Mouse (Mus musculus) bone marrow macrophage, adult 2 months (primary cell): ENCODE data around the gene Dus3l. TPM values are rescaled to one million over a fixed set of nuclear protein-coding genes. Genes with fewer than 3 reads are reported as not detected.

Experiments used
- H3K27ac ChIP-seq: 2 replicates; pipeline ENCODE4 v1.5.1; 2012; ENCODE audit warnings: low read depth, low read length; ENCODE audit not compliant: insufficient read depth
- H3K4me1 ChIP-seq: 2 replicates; pipeline ENCODE4 v1.6.1; 2012; ENCODE audit warnings: low read length; ENCODE audit not compliant: control insufficient read depth, insufficient read depth
- H3K4me3 ChIP-seq: 2 replicates; pipeline ENCODE4 v1.5.1; 2012; ENCODE audit warnings: mild to moderate bottlenecking, low read length, moderate library complexity; ENCODE audit not compliant: insufficient read depth
- CTCF ChIP-seq: IDR thresholded peaks from 2 replicates; pipeline ENCODE4 v1.5.1; 2012; ENCODE audit warnings: low read depth, mild to moderate bottlenecking, low read length, moderate library complexity
- POLR2A ChIP-seq: IDR thresholded peaks from 2 replicates; pipeline ENCODE4 v1.6.1; 2012; ENCODE audit warnings: mild to moderate bottlenecking, low read depth, low read length, borderline replicate concordance
- polyA plus RNA-seq: library from polyadenylated mRNA; stranded (reverse); fragments of >200 nt; gene quantifications from 2 replicates; pipeline ENCODE4 v1.2.4, GENCODE M21; 2012; ENCODE audit not compliant: missing spikeins, insufficient read depth, insufficient read length

The Dus3l gene
- polyA plus RNA-seq, 1 experiment = 21.4 TPM

- H3K27ac ChIP-seq = no peak overlapping the region
- no peak overlapping the region for H3K4me3 ChIP-seq
- no peaks in the 10 kb centered on the region for H3K4me1 ChIP-seq
- TF ChIP-seq POLR2A (no peak), CTCF (no peak)
Observed at GRCm38 (mm10) chr17:56727659-56728058, 36.9 kb upstream of the Dus3l start.

- TF ChIP-seq POLR2A (no peak), CTCF (no peak)
- no peak overlapping the region for H3K27ac ChIP-seq
- H3K4me1 ChIP-seq = no peaks in the 10 kb centered on the region
- no peak overlapping the region for H3K4me3 ChIP-seq
Observed at GRCm38 (mm10) chr17:56728117-56728516, 36.4 kb upstream of the Dus3l start.

GRCm38 (mm10) chr17:56729151-56729550 lies 35.4 kb upstream of the Dus3l start:
- H3K4me1 ChIP-seq = no peaks in the 10 kb centered on the region
- TF ChIP-seq CTCF (no peak), POLR2A (no peak)
- no peak overlapping the region for H3K4me3 ChIP-seq
- H3K27ac ChIP-seq = no peak overlapping the region

DNA sequence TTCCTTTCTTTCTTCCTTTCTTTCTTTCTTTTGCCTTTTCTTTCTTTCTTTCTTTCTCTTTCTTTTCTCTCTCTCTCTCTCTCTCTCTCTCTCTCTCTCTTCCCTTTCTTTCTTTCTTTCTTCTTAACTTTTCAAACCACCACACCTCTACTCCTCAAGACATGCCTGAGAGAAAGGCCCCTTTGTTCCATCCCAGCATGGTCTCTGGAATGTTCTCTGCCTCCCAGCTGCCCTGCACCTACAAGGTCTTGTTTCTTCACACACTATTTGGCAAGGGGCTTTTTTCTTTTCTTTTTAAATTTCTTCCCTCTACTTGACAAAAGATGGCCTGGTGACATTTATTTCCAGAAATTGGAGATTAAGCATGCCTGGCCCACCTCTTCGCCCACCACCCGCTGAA lies 34.9 kb upstream of the Dus3l start:
- Histone ChIP-seq H3K4me1 (no peaks in the 10 kb centered on the region), H3K4me3 (no peak overlapping the region), H3K27ac (no peak overlapping the region)
- TF ChIP-seq CTCF (no peak), POLR2A (no peak)

DNA sequence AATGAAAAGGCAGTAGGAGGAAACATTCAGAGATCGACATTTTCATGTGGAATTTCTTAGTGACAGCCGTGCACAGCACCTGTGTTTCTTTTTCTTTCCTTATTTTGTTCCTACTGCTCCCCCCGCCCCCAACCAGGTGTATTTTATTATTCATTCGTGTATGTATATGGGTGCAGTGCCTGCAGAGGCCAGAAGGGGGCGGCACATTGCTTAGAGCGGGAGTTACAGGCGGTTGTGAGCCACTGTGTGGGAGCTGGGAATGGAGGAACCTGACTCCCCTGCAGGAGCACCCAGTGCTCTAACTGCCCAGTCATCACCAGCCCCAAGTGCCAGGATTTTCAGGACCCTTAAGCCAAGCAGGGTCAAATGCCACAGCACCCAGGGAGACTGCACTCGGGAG lies 28.0 kb upstream of the Dus3l start:
- H3K4me3 ChIP-seq = no peak overlapping the region
- no peaks in the 10 kb centered on the region for H3K4me1 ChIP-seq
- H3K27ac ChIP-seq = no peak overlapping the region
- TF ChIP-seq POLR2A (no peak), CTCF (no peak; the same call in 1 of the 2 replicates)

- no peaks in the 10 kb centered on the region for H3K4me1 ChIP-seq
- H3K4me3 ChIP-seq = no peak overlapping the region
- no peak for TF ChIP-seq POLR2A
- TF ChIP-seq CTCF = no peak
Observed at GRCm38 (mm10) chr17:56738221-56738620, 26.3 kb upstream of the Dus3l start.

DNA sequence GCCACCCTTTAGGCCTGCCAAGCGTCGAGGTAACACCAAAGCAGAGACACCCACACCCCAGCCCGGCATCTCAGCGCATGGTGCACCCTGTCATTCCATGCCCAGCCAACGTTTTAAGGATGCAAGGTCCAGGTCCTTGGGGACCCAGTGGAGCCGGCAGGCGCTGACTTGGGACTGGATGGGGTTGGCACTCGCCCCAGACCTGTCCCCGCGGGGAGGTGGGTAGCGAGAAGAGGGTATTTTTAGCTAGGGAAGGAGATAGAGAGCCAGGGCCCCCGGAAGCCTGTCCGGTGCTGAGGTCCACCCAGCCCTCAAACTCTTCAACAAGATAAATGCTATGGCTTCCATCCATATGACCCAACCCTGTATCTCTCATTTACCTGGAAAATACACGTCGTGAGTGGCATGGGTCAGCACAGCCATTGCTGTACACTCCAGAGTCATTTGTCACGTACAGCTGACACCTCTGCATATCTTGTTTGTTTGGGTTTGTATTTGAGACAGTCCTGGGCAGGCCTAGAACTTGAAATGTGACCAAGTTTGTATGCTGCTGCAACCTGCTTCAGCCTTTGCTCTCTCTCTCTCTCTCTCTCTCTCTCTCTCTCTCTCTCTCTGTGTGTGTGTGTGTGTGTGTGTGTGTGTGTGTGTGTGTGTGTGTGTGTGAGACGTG lies 24.3 kb upstream of the Dus3l start:
- H3K27ac ChIP-seq = no peak overlapping the region
- H3K4me1 ChIP-seq = no peaks in the 10 kb centered on the region
- TF ChIP-seq CTCF (no peak), POLR2A (no peak)
- H3K4me3 ChIP-seq = no peak overlapping the region

More at GRCm38 (mm10) chr17:56738221-56738620, 26.3 kb upstream of the Dus3l start:
- no peak overlapping the region for H3K27ac ChIP-seq

DNA sequence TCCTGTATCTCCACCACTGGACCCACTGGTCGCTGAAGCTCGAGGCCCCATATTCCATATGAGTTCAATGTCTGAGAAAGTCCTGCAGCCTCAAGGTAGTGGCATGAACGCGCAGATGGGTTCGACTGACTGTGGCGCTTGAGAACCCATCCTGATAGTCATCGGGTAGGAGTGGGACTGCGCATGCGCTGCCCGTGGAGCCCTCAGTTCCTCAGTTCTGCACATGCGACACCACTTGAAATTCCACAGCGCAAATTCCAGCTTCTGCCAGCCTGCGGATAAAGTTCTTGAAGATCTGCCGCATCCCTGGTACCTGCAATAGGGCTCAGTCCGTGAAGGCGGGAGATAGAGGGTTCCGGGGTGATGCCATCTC lies 23.8 kb upstream of the Dus3l start:
- no peak for TF ChIP-seq POLR2A
- TF ChIP-seq CTCF = no peak
- Histone ChIP-seq H3K27ac (no peak overlapping the region), H3K4me1 (no peaks in the 10 kb centered on the region), H3K4me3 (no peak overlapping the region)

DNA sequence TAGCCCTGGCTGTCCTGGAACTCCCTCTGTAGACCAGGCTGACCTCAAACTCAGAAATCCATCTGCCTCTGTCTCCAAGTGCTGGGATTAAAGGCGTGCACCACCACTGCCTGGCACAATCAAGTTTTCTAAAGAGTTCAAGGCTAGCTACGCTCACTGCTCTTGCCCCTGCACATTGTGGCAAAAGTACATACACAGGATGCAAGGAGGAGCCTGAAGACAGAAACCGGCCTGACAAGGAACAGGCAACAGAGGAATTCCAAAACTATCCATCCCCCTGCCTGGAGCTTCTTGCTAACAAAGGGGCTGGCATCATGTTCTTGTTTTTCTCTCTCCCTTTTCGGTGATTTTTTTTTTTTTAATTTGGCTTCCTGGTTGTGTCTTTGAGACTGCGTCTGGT lies 20.4 kb upstream of the Dus3l start:
- Histone ChIP-seq H3K4me1 (no peaks in the 10 kb centered on the region), H3K4me3 (no peak overlapping the region), H3K27ac (no peak overlapping the region)
- no peak for TF ChIP-seq CTCF
- no peak for TF ChIP-seq POLR2A

DNA sequence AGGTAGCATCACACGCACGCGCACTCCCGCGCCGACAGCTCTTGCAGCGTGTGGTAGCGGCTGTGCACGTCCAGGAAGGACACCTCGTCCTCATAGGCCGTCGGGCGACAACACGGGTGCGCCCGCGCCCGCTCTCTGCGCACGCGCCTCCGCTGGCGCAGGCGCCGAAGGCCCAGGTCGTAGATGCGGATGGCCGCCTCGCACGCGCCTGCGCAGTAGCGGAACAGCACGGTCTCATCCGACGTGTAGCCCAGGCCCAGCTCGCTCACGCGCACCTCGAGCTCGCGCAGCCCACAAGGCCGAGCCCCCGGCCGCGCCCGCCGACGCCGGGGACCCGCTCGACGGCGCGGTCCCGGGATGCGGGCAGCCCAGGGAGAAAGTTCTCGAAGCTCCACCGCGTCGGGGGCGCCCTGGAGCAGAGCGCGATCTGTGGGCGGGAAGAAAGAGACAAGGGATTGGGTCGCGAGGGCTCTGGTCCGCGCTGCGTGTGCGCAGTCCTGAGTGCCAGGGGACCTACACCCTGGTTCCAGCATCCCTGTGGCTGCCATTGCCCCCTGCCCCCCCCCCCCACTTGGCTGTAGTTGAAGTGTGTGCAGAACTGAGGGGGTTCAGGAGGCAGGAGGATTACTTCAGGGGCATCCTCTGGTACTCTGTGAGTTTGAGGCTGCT lies 13.0 kb upstream of the Dus3l start:
- no peak for TF ChIP-seq POLR2A
- no peak for TF ChIP-seq CTCF
- no peaks in the 10 kb centered on the region for H3K4me1 ChIP-seq
- no peak overlapping the region for H3K4me3 ChIP-seq
- no peak overlapping the region for H3K27ac ChIP-seq
